Mouse (Mus musculus) embryonic fibroblast, embryonic 13.5 days (primary cell): ENCODE data around the gene Vkorc1l1.

Experiments
- CTCF ChIP-seq: IDR thresholded peaks from 2 replicates; pipeline ENCODE4 v1.5.1; 2011; ENCODE audit warnings: mild to moderate bottlenecking, control low read depth, low read length, moderate library complexity, borderline replicate concordance; ENCODE audit not compliant: insufficient read depth
- POLR2A ChIP-seq: IDR thresholded peaks from 2 replicates; pipeline ENCODE4 v1.6.1; 2011; ENCODE audit warnings: low read depth, mild to moderate bottlenecking, control low read depth, low read length, moderate library complexity

GRCm38 (mm10) chr5:130019461-130019860 lies 77.7 kb downstream of the Vkorc1l1 start:
- TF ChIP-seq POLR2A: no peak
- no peak for TF ChIP-seq CTCF
